Mouse (Mus musculus): ENCODE data around the gene Gzmm.

Gzmm gene

GRCm38 (mm10) chr10:79721089-79721488 lies 32.3 kb downstream of the Gzmm start:
- intact Hi-C loops (cut with DNase I), result no loop called here

- intact Hi-C loops (cut with DNase I), result no loop called here
Measured at GRCm38 (mm10) chr10:79723047-79723446, 34.2 kb downstream of the Gzmm start.

GRCm38 (mm10) chr10:79723692-79724091 lies 34.9 kb downstream of the Gzmm start:
- intact Hi-C loops (cut with DNase I), result no loop called here

GRCm38 (mm10) chr10:79726090-79726489 lies 37.3 kb downstream of the Gzmm start:
- intact Hi-C loops (cut with DNase I), result no loop called here

- intact Hi-C loops (cut with DNase I), result no loop called here
Measured at GRCm38 (mm10) chr10:79728323-79729249, 39.8 kb downstream of the Gzmm start.

- intact Hi-C loops (cut with DNase I), result no loop called here
Measured at GRCm38 (mm10) chr10:79729357-79729965, 40.6 kb downstream of the Gzmm start.

GRCm38 (mm10) chr10:79732500-79732899 lies 43.7 kb downstream of the Gzmm start:
- intact Hi-C loops (cut with DNase I), result no loop called here

- intact Hi-C loops (cut with DNase I), result no loop called here
Measured at GRCm38 (mm10) chr10:79733847-79734246, 45.0 kb downstream of the Gzmm start.

- intact Hi-C loops (cut with DNase I), result no loop called here
Measured at GRCm38 (mm10) chr10:79735361-79735760, 46.5 kb downstream of the Gzmm start.

GRCm38 (mm10) chr10:79736706-79737105 lies 47.9 kb downstream of the Gzmm start:
- intact Hi-C loops (cut with DNase I), result no loop called here

- intact Hi-C loops (cut with DNase I), result no loop called here
Measured at GRCm38 (mm10) chr10:79738259-79738658, 49.4 kb downstream of the Gzmm start.

GRCm38 (mm10) chr10:79739234-79739633 lies 50.4 kb downstream of the Gzmm start:
- intact Hi-C loops (cut with DNase I), result no loop called here

GRCm38 (mm10) chr10:79740863-79741262 lies 52.0 kb downstream of the Gzmm start:
- intact Hi-C loops (cut with DNase I), result no loop called here

- intact Hi-C loops (cut with DNase I), result no loop called here
Measured at GRCm38 (mm10) chr10:79743161-79743560, 54.3 kb downstream of the Gzmm start.

GRCm38 (mm10) chr10:79743650-79744365 lies 55.0 kb downstream of the Gzmm start:
- intact Hi-C loops (cut with DNase I), result no loop called here
